Mouse (Mus musculus): ENCODE measurements around the gene Ccser2.
A peak's percentile ranks its signal among the peaks of the same experiment; 100 is the strongest.

The Ccser2 gene

GRCm38 (mm10) chr14:36868769-36869362 is 99.7 kb downstream of the Ccser2 start:
- no peak for DNase-seq (ENCODE audit: low spot score in 2 of 2)

- peak; percentile 43 to 60 for DNase-seq (ENCODE audit: low spot score in 2 of 2)
These were observed 101.4 kb downstream of the Ccser2 start for GRCm38 (mm10) chr14:36866966-36867700.

- peak; percentile 85 to 89 for DNase-seq (ENCODE audit: low spot score in 2 of 2)
These were observed 104.6 kb downstream of the Ccser2 start for GRCm38 (mm10) chr14:36863877-36864489.

- peak; percentile 30 to 51 for DNase-seq (ENCODE audit: low spot score in 2 of 2)
These were observed 106.2 kb downstream of the Ccser2 start for GRCm38 (mm10) chr14:36862387-36862786.

- DNase-seq (ENCODE audit: low spot score in 2 of 2), result no peak
These were observed 109.6 kb downstream of the Ccser2 start for GRCm38 (mm10) chr14:36858932-36859331.

GRCm38 (mm10) chr14:36852972-36853371 is 115.6 kb downstream of the Ccser2 start:
- no peak for DNase-seq (ENCODE audit: low spot score in 2 of 2)

- no peak for DNase-seq (ENCODE audit: low spot score in 2 of 2)
These were observed 119.7 kb downstream of the Ccser2 start for GRCm38 (mm10) chr14:36848860-36849259.
